Mouse (Mus musculus) midbrain, embryonic 13.5 days (tissue): ENCODE data around the gene Ralgps2. TPM values are rescaled to one million over a fixed set of nuclear protein-coding genes. Genes with fewer than 3 reads are reported as not detected.
A peak's percentile ranks its signal among the peaks of the same experiment; 100 is the strongest.

ENCODE experiments used
- ATAC-seq: fragments of 200-750 bp; cut with Nextera tagmentation; 2 replicates; pipeline ENCODE4 v1.8.0; 2017; ENCODE audit warnings: mild to moderate bottlenecking, moderate TSS enrichment, moderate library complexity
- H3K27ac ChIP-seq: fragments of 300-500 bp; sonication (generic); 2 replicates; pipeline ENCODE4 v1.5.1; 2015; ENCODE audit warnings: inconsistent platforms, mild to moderate bottlenecking, moderate library complexity
- H3K27me3 ChIP-seq: fragments of 300-500 bp; sonication (generic); 2 replicates; pipeline ENCODE4 v1.6.1; 2015; ENCODE audit warnings: mild to moderate bottlenecking, inconsistent platforms
- H3K36me3 ChIP-seq: fragments of 300-500 bp; sonication (generic); 2 replicates; pipeline ENCODE4 v1.6.1; 2015; ENCODE audit warnings: mild to moderate bottlenecking, inconsistent platforms
- H3K4me1 ChIP-seq: fragments of 300-500 bp; sonication (generic); replicated peaks from 2 replicates; pipeline ENCODE4 v1.6.1; 2015; ENCODE audit warnings: inconsistent platforms
- H3K4me2 ChIP-seq: fragments of 300-500 bp; sonication (generic); replicated peaks from 2 replicates; pipeline ENCODE4 v1.6.1; 2015; ENCODE audit warnings: moderate library complexity, mild to moderate bottlenecking, inconsistent platforms
- H3K4me3 ChIP-seq: fragments of 300-500 bp; sonication (generic); replicated peaks from 2 replicates; pipeline ENCODE4 v1.5.1; 2015; ENCODE audit warnings: mild to moderate bottlenecking, inconsistent platforms
- H3K9ac ChIP-seq: fragments of 300-500 bp; sonication (generic); replicated peaks from 2 replicates; pipeline ENCODE4 v1.6.1; 2015; ENCODE audit warnings: mild to moderate bottlenecking, inconsistent platforms
- H3K9me3 ChIP-seq: fragments of 300-500 bp; sonication (generic); 2 replicates; pipeline ENCODE4 v1.6.1; 2016; ENCODE audit warnings: mild to moderate bottlenecking, inconsistent platforms
- WGBS: fragments of 180-500 bp; shearing (Covaris S2); methylation state at CpG from one replicate; pipeline ENCODE4 v1.1.7; 2015; 5-methylcytosine and 5-hydroxymethylcytosine counted together
- polyA plus RNA-seq: library from polyadenylated mRNA; unstranded; fragments of >200 nt; fragmentation: Nextera tagmentation; extraction: Ambion mirVana; gene quantifications from 2 replicates; pipeline ENCODE4 v1.2.1, GENCODE M21; 2015

Ralgps2 gene
- polyA plus RNA-seq, 1 experiment from 2014 or later: 143 TPM

DNA sequence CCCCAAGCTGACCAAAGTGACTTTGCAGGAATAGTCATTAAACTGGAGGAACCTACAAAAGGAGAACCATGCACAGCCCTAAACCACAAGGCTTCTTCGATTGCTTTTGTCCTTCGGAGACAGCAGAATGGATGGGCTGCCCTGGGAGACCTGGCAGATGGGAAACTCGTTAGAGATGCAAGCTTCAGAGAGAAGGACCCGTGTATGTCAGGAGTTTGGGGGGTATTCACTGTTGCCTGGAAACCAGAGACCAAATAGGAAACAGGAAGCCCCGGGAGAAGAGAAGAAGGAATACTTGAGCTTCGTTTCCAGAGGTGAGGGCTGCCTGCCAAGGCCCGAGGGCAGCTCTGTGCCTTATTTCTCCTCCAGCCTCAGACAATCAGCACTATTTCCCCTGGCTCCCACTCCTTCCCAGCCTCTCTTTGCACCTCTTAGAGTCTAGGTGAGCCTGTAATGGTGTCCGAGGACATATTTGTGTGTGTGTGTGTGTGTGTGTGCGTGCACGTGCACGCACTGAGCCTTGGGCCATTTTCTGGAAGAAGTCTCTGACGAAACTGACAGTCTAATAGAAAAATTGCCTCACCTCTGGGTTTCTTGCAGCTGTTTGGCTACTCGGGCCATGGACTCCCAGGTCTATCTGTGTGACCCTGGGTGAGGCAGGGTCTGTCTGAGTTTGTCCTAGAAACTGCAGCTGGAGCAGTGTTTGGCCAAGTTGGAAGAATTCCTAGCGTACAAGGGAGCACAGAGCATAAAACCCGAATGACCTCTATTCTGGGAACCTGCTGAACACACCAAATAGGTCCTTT is 184.6 kb downstream of the Ralgps2 start:
- ATAC-seq: peak; percentile 74
- Histone ChIP-seq H3K4me1 (peaks cover 46% of the 10 kb centered on the region), H3K4me2 (0 out of 2 replicates have a peak overlapping the region, but pooled peaks have one; percentile 16), H3K9ac (no peak overlapping the region), H3K9me3 (no peaks in the 10 kb centered on the region), H3K27me3 (peaks cover 13% of the 10 kb centered on the region), H3K36me3 (no peaks in the 10 kb centered on the region), H3K4me3 (no peak overlapping the region), H3K27ac (peak overlapping the region; percentile 67)
- WGBS: 44% methylated on average over 15 of the region's 15 CpGs

Other genes with a start within 250 kb of the Ralgps2 start
- 25.2 and 25.9 TPM in 2 replicates for gene Fam20b, start 220.5 kb downstream of the Ralgps2 start, polyA plus RNA-seq
- 0.57 and 0.86 TPM in 2 replicates for gene Angptl1, start 101.1 kb downstream of the Ralgps2 start, polyA plus RNA-seq
- gene Tex35, start 169.1 kb upstream of the Ralgps2 start, polyA plus RNA-seq: not detected in 2 replicates